Mouse (Mus musculus): ENCODE data around the gene Rab25. TPM values are rescaled to one million over a fixed set of nuclear protein-coding genes. Genes with fewer than 3 reads are reported as not detected.

The Rab25 gene
- total RNA-seq, 2 experiments from 2014 or later = not detected

- peak; percentile 64 to 81 for DNase-seq (ENCODE audit: low spot score in 2 of 2)
Observed at GRCm38 (mm10) chr3:88526157-88527131, 21.7 kb downstream of the Rab25 start.

- no peak for DNase-seq (ENCODE audit: low spot score in 2 of 2)
Observed at GRCm38 (mm10) chr3:88525021-88525420, 23.1 kb downstream of the Rab25 start.

- DNase-seq (ENCODE audit: low spot score in 2 of 2) = no peak
Observed at GRCm38 (mm10) chr3:88523027-88523426, 25.1 kb downstream of the Rab25 start.

GRCm38 (mm10) chr3:88521803-88522331 lies 26.2 kb downstream of the Rab25 start:
- peak in 1 of 2 experiments; percentile 74 for DNase-seq (ENCODE audit: low spot score in 2 of 2)

- DNase-seq (ENCODE audit: low spot score in 2 of 2) = no peak
Observed at GRCm38 (mm10) chr3:88521156-88521555, 26.9 kb downstream of the Rab25 start.

- DNase-seq (ENCODE audit: low spot score in 2 of 2) = no peak
Observed at GRCm38 (mm10) chr3:88520078-88520477, 28.0 kb downstream of the Rab25 start.

GRCm38 (mm10) chr3:88518411-88518810 lies 29.7 kb downstream of the Rab25 start:
- DNase-seq (ENCODE audit: low spot score in 2 of 2) = no peak

- DNase-seq (ENCODE audit: low spot score in 2 of 2) = no peak
Observed at GRCm38 (mm10) chr3:88516407-88516806, 31.7 kb downstream of the Rab25 start.

GRCm38 (mm10) chr3:88515095-88515386 lies 33.1 kb downstream of the Rab25 start:
- DNase-seq (ENCODE audit: low spot score in 2 of 2) = no peak

GRCm38 (mm10) chr3:88514231-88515094 lies 33.6 kb downstream of the Rab25 start:
- DNase-seq (ENCODE audit: low spot score in 2 of 2) = no peak

- no peak for DNase-seq (ENCODE audit: low spot score in 2 of 2)
Observed at GRCm38 (mm10) chr3:88513546-88514115, 34.5 kb downstream of the Rab25 start.

GRCm38 (mm10) chr3:88512896-88513545 lies 35.1 kb downstream of the Rab25 start:
- no peak for DNase-seq (ENCODE audit: low spot score in 2 of 2)

- no peak for DNase-seq (ENCODE audit: low spot score in 2 of 2)
Observed at GRCm38 (mm10) chr3:88512141-88512895, 35.8 kb downstream of the Rab25 start.

- no peak for DNase-seq (ENCODE audit: low spot score in 2 of 2)
Observed at GRCm38 (mm10) chr3:88511559-88511958, 36.5 kb downstream of the Rab25 start.

- no peak for DNase-seq (ENCODE audit: low spot score in 2 of 2)
Observed at GRCm38 (mm10) chr3:88510421-88511289, 37.4 kb downstream of the Rab25 start.

- peak; percentile 91 to 94 for DNase-seq (ENCODE audit: low spot score in 2 of 2)
Observed at GRCm38 (mm10) chr3:88509692-88510420, 38.2 kb downstream of the Rab25 start, which contains the start of gene Lmna. Lmna (minus strand) TSS chr3:88509956.

- DNase-seq (ENCODE audit: low spot score in 2 of 2) = no peak
Observed at GRCm38 (mm10) chr3:88509250-88509649, 38.9 kb downstream of the Rab25 start.

- no peak for DNase-seq (ENCODE audit: low spot score in 2 of 2)
Observed at GRCm38 (mm10) chr3:88505765-88506164, 42.3 kb downstream of the Rab25 start.
